Mouse (Mus musculus) midbrain, embryonic 14.5 days (tissue): Measurements from ENCODE around the gene Icosl. TPM values are rescaled to one million over a fixed set of nuclear protein-coding genes. Genes with fewer than 3 reads are reported as not detected.

Experiments
- ATAC-seq: fragments of 200-750 bp; cut with Nextera tagmentation; 2 replicates; pipeline ENCODE4 v1.8.0; 2017; ENCODE audit warnings: moderate number of reproducible peaks, moderate library complexity; ENCODE audit not compliant: low FRiP score, low TSS enrichment
- DNase-seq: peaks from one replicate; pipeline ENCODE4 v3.0.0-alpha.2; 2015
- H3K27ac ChIP-seq: fragments of 300-500 bp; sonication (generic); replicated peaks from 2 replicates; pipeline ENCODE4 v1.5.1; 2014; ENCODE audit warnings: mild to moderate bottlenecking, low read depth, low read length, moderate library complexity
- H3K27me3 ChIP-seq: fragments of 300-500 bp; sonication (generic); 2 replicates; pipeline ENCODE4 v1.6.1; 2014; ENCODE audit warnings: low read length, control low read depth, mixed read lengths; ENCODE audit not compliant: control insufficient read depth, insufficient read depth
- H3K36me3 ChIP-seq: fragments of 300-500 bp; sonication (generic); 2 replicates; pipeline ENCODE4 v1.6.1; 2014; ENCODE audit warnings: low read length, control low read depth; ENCODE audit not compliant: control insufficient read depth, insufficient read depth
- H3K4me1 ChIP-seq: fragments of 300-500 bp; sonication (generic); 2 replicates; pipeline ENCODE4 v1.6.1; 2014; ENCODE audit warnings: mild to moderate bottlenecking, antibody characterized with exemption, low read length, control low read depth; ENCODE audit not compliant: control insufficient read depth, insufficient read depth
- H3K4me2 ChIP-seq: fragments of 300-500 bp; sonication (generic); 2 replicates; pipeline ENCODE4 v1.6.1; 2014; ENCODE audit warnings: mild to moderate bottlenecking, low read length, moderate library complexity
- H3K4me3 ChIP-seq: fragments of 300-500 bp; sonication (generic); replicated peaks from 2 replicates; pipeline ENCODE4 v1.5.1; 2014; ENCODE audit warnings: low read depth, low read length
- H3K9ac ChIP-seq: fragments of 300-500 bp; sonication (generic); replicated peaks from 2 replicates; pipeline ENCODE4 v1.6.1; 2014; ENCODE audit warnings: mild to moderate bottlenecking, low read length, moderate library complexity
- H3K9me3 ChIP-seq: fragments of 300-500 bp; sonication (generic); 2 replicates; pipeline ENCODE4 v1.6.1; 2016; ENCODE audit warnings: low read length, control low read depth, mixed read lengths; ENCODE audit not compliant: control insufficient read depth
- WGBS: fragments of 180-500 bp; shearing (Covaris S2); extraction: QIAGEN DNeasy Blood & Tissue Kit; methylation state at CpG from one replicate; pipeline ENCODE4 v1.1.7; 2014; 5-methylcytosine and 5-hydroxymethylcytosine counted together
- polyA plus RNA-seq: library from polyadenylated mRNA; unstranded; fragments of >200 nt; fragmentation: Nextera tagmentation; extraction: Ambion mirVana; gene quantifications from 2 replicates; pipeline ENCODE4 v1.2.1, GENCODE M21; 2014

Gene Icosl
- polyA plus RNA-seq, 1 experiment from 2014 or later = 0.71 TPM

GRCm38 (mm10) chr10:78042697-78043405 lies 26.3 kb upstream of the Icosl start:
- 61% methylated on average over 14 of the region's 14 CpGs for WGBS
- peak overlapping the region; percentile 26 for H3K4me3 ChIP-seq
- H3K36me3 ChIP-seq = no peaks in the 10 kb centered on the region
- no peaks in the 10 kb centered on the region for H3K4me1 ChIP-seq
- H3K27me3 ChIP-seq = no peaks in the 10 kb centered on the region
- H3K9me3 ChIP-seq = no peaks in the 10 kb centered on the region
- peak overlapping the region; percentile 9; the same call in 1 of the 2 replicates for H3K9ac ChIP-seq
- peak overlapping the region; percentile 51 for H3K4me2 ChIP-seq
- DNase-seq = no peak
- no peak overlapping the region for H3K27ac ChIP-seq
- ATAC-seq = 0 out of 2 replicates have a peak, but pooled peaks have one; percentile 17

- no peak within 1 kb of the TSS for H3K27ac ChIP-seq
- no peaks in the 10 kb centered on the region for H3K27me3 ChIP-seq
- H3K36me3 ChIP-seq = no peaks in the 10 kb centered on the region
- H3K4me2 ChIP-seq = peak within 1 kb of the TSS; percentile 51
- ATAC-seq (peak; percentile 66; the same call in 1 of the 2 replicates), DNase-seq (peak; percentile 83)
- H3K4me3 ChIP-seq = peak within 1 kb of the TSS; percentile 26
- 3% methylated on average over 27 of the region's 27 CpGs for WGBS
- peak within 1 kb of the TSS; percentile 9; the same call in 1 of the 2 replicates for H3K9ac ChIP-seq
- H3K9me3 ChIP-seq = no peaks in the 10 kb centered on the region
- no peaks in the 10 kb centered on the region for H3K4me1 ChIP-seq
Measured at GRCm38 (mm10) chr10:78043406-78043836, 25.7 kb upstream of the Icosl start, which contains the start of gene Aire. Aire (minus strand) TSS chr10:78043610.

- WGBS = 79% methylated on average over 1 of the region's 1 CpGs
- Histone ChIP-seq H3K9ac (no peak overlapping the region), H3K4me3 (no peak overlapping the region), H3K36me3 (no peaks in the 10 kb centered on the region), H3K4me1 (no peaks in the 10 kb centered on the region), H3K9me3 (no peaks in the 10 kb centered on the region), H3K27ac (no peak overlapping the region), H3K4me2 (no peak overlapping the region), H3K27me3 (no peaks in the 10 kb centered on the region)
- DNase-seq (no peak), ATAC-seq (no peak)
Measured at GRCm38 (mm10) chr10:78044531-78044930, 24.6 kb upstream of the Icosl start.

- Histone ChIP-seq H3K9me3 (no peaks in the 10 kb centered on the region), H3K4me1 (no peaks in the 10 kb centered on the region), H3K9ac (no peak overlapping the region), H3K4me2 (no peak overlapping the region), H3K4me3 (no peak overlapping the region), H3K27me3 (no peaks in the 10 kb centered on the region), H3K36me3 (no peaks in the 10 kb centered on the region), H3K27ac (no peak overlapping the region)
- ATAC-seq (no peak), DNase-seq (no peak)
- WGBS = 82% methylated on average over 4 of the region's 4 CpGs
Measured at GRCm38 (mm10) chr10:78046388-78046787, 22.7 kb upstream of the Icosl start.

- WGBS = 88% methylated on average over 10 of the region's 10 CpGs
- H3K27me3 ChIP-seq = no peaks in the 10 kb centered on the region
Measured at GRCm38 (mm10) chr10:78048061-78048730, 20.9 kb upstream of the Icosl start.

GRCm38 (mm10) chr10:78049519-78050035 lies 19.5 kb upstream of the Icosl start:
- Histone ChIP-seq H3K4me2 (no peak overlapping the region), H3K9me3 (no peaks in the 10 kb centered on the region), H3K36me3 (no peaks in the 10 kb centered on the region), H3K9ac (no peak overlapping the region), H3K27me3 (no peaks in the 10 kb centered on the region), H3K27ac (no peak overlapping the region), H3K4me1 (no peaks in the 10 kb centered on the region), H3K4me3 (no peak overlapping the region)
- DNase-seq = no peak
- WGBS = 60% methylated on average over 11 of the region's 11 CpGs
- ATAC-seq = no peak

More at GRCm38 (mm10) chr10:78048061-78048730, 20.9 kb upstream of the Icosl start:
- Histone ChIP-seq H3K27ac (no peak overlapping the region), H3K9ac (no peak overlapping the region), H3K4me2 (no peak overlapping the region), H3K4me3 (no peak overlapping the region), H3K4me1 (no peaks in the 10 kb centered on the region), H3K9me3 (no peaks in the 10 kb centered on the region), H3K36me3 (no peaks in the 10 kb centered on the region)
- ATAC-seq (no peak), DNase-seq (no peak)

- 74% methylated on average over 19 of the region's 19 CpGs for WGBS
- Histone ChIP-seq H3K4me2 (no peak overlapping the region), H3K9ac (no peak overlapping the region), H3K27ac (no peak overlapping the region), H3K4me1 (no peaks in the 10 kb centered on the region), H3K4me3 (no peak overlapping the region), H3K27me3 (no peaks in the 10 kb centered on the region), H3K9me3 (no peaks in the 10 kb centered on the region), H3K36me3 (no peaks in the 10 kb centered on the region)
- ATAC-seq (no peak), DNase-seq (peak; percentile 2)
Measured at GRCm38 (mm10) chr10:78054633-78055565, 14.2 kb upstream of the Icosl start.

- H3K9ac ChIP-seq = no peak overlapping the region
- H3K27ac ChIP-seq = no peak overlapping the region
- ATAC-seq (no peak), DNase-seq (no peak)
- no peaks in the 10 kb centered on the region for H3K36me3 ChIP-seq
- H3K4me3 ChIP-seq = no peak overlapping the region
- H3K4me1 ChIP-seq = no peaks in the 10 kb centered on the region
- no peak overlapping the region for H3K4me2 ChIP-seq
- H3K9me3 ChIP-seq = no peaks in the 10 kb centered on the region
- H3K27me3 ChIP-seq = no peaks in the 10 kb centered on the region
- WGBS = 91% methylated on average over 8 of the region's 8 CpGs
Measured at GRCm38 (mm10) chr10:78057056-78057455, 12.0 kb upstream of the Icosl start.
